Comparison of ENCODE assay signal across 9 mouse cellular contexts in the genomic region with DNA sequence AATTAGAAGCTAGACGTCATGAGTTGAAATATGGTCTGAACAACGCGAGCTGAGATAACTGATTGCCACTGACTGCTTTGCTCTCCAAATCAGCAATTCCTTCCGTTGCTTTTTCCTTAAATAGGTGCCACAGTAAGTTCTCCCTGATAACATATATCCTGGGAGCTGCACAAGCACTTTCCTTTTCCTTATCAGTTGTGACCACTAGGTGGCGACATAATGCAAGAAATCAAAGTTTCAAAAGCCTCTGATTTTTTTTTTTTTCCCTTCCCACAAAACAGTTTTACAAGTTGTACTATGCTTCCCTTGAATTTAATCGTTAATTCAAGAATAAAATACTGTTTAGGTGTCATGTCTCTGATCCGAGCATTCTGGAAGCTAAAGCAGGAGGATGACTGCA. TPM values are rescaled to one million over a fixed set of nuclear protein-coding genes. Genes with fewer than 3 reads are reported as not detected.
DNase-seq lines count a peak whose midpoint lies in the region; ATAC-seq and TF ChIP-seq lines count a peak whose summit lies in the region.
"Had no signal": no experiment of that assay in that cellular context is flagged by ENCODE, and none has a peak within 500 bp of the region (broad histone marks: within the 10 kb centered on the region; RNA-seq: fewer than 3 reads in every experiment).

No protein-coding gene starts in this region.

- H3K79me2 ChIP-seq in heart, adult 2 months (replicated peaks; ENCODE audit: control insufficient read depth, insufficient read depth, low read length), result no peaks in the 10 kb centered on the region

- H3K36me3 ChIP-seq in heart, adult 2 months (ENCODE audit: control insufficient read depth, insufficient read depth, low read length), result no peaks in the 10 kb centered on the region
- no peaks in the 10 kb centered on the region for H3K36me3 ChIP-seq in embryonic facial prominence, embryonic 14.5 days (ENCODE audit: control insufficient read depth, insufficient read depth, low read length)
- H3K36me3 ChIP-seq: liver, embryonic 15.5 days had no signal

- no peak for TF ChIP-seq POLR2A in heart, adult 2 months (IDR thresholded peaks at IDR 0.05; ENCODE audit: insufficient read depth, low read depth, low read length)

- no peak overlapping the region for H3K4me3 ChIP-seq in heart, adult 2 months
- no peak overlapping the region for H3K4me3 ChIP-seq in embryonic facial prominence, embryonic 14.5 days (ENCODE audit: low read depth, low read length)
- H3K4me3 ChIP-seq: liver, embryonic 15.5 days had no signal

- no peak for DNase-seq in heart, adult 2 months
- no peak for DNase-seq in heart, adult 11 months
- DNase-seq in 3T3-L1 (ENCODE audit: low read depth, low spot score) (peak; percentile 83), WW6 (ENCODE audit: low read depth, low spot score) (peak; percentile 20)
- peak; percentile 79 for DNase-seq in embryonic facial prominence, embryonic 14.5 days (ENCODE audit: low spot score)
- DNase-seq in layer of hippocampus, adult 8-10 months (ENCODE audit: low spot score in 2 of 2), result peak; percentile 8 to 48
- DNase-seq in retina, embryonic 14.5 days (ENCODE audit: low spot score), result peak; percentile 87
- no peak for DNase-seq in ovary, adult 18-20 months (ENCODE audit: low spot score)

- WGBS in heart, adult 2 months, result 3% methylated on average over 7 of the region's 7 CpGs
- WGBS in embryonic facial prominence, embryonic 14.5 days, result 4% methylated on average over 7 of the region's 7 CpGs

- H3K4me2 ChIP-seq in embryonic facial prominence, embryonic 14.5 days (ENCODE audit: low read depth, low read length), result no peak overlapping the region
- H3K4me2 ChIP-seq: liver, embryonic 15.5 days had no signal

- no peak overlapping the region for H3K9ac ChIP-seq in heart, adult 2 months (ENCODE audit: low read depth, low read length)
- no peak overlapping the region for H3K9ac ChIP-seq in embryonic facial prominence, embryonic 14.5 days (ENCODE audit: low read depth, low read length)
- H3K9ac ChIP-seq: liver, embryonic 15.5 days had no signal

- no peak overlapping the region for H3K27ac ChIP-seq in heart, adult 2 months
- no peak overlapping the region for H3K27ac ChIP-seq in embryonic facial prominence, embryonic 14.5 days (replicated peaks; ENCODE audit: low read depth, low read length)
- H3K27ac ChIP-seq: liver, embryonic 15.5 days had no signal

- peak; percentile 91 for TF ChIP-seq CTCF in heart, adult 2 months (IDR thresholded peaks at IDR 0.05)

- H3K4me1 ChIP-seq in heart, adult 2 months (ENCODE audit: control insufficient read depth, insufficient read depth, low read length), result no peaks in the 10 kb centered on the region
- no peaks in the 10 kb centered on the region for H3K4me1 ChIP-seq in embryonic facial prominence, embryonic 14.5 days (ENCODE audit: control insufficient read depth, insufficient read depth, low read length)
- H3K4me1 ChIP-seq: liver, embryonic 15.5 days had no signal

- intact Hi-C loops in heart, adult 2 months (cut with DNase I), result loop anchor here (1.0 to 10.0 kb wide), 2 partner anchors 374 to 745 kb away; no protein-coding TSS in a partner anchor

- no peak for ATAC-seq in embryonic facial prominence, embryonic 14.5 days (ENCODE audit: low read depth)

- H3K9me3 ChIP-seq in embryonic facial prominence, embryonic 14.5 days (ENCODE audit: control insufficient read depth, low read length), result no peaks in the 10 kb centered on the region
- H3K9me3 ChIP-seq: liver, embryonic 15.5 days had no signal

- no peak for TF ChIP-seq EP300 in heart, adult 2 months (IDR thresholded peaks at IDR 0.05; ENCODE audit: insufficient read depth, low read depth, low read length)

- no peaks in the 10 kb centered on the region for H3K27me3 ChIP-seq in heart, adult 2 months (ENCODE audit: control insufficient read depth, insufficient read depth, low read length)
- no peaks in the 10 kb centered on the region for H3K27me3 ChIP-seq in embryonic facial prominence, embryonic 14.5 days (replicated peaks; ENCODE audit: control insufficient read depth, insufficient read depth, low read length)
- H3K27me3 ChIP-seq: liver, embryonic 15.5 days had no signal

RNA-seq across cellular contexts. Expression of gene Nts, which starts 40.8 kb away (rescaled TPM):
- total RNA-seq in heart, adult 2 months (2021), result 1 to 10 TPM in 1 of 2 experiments, under 1 TPM in 1; 0.66 to 1.0 TPM
- 0.41 and 0.97 TPM in 2 replicates for polyA plus RNA-seq in heart, adult 2 months (2012; rRNA removed)
- polyA plus RNA-seq in embryonic facial prominence, embryonic 14.5 days (2014; fragmentation: Nextera tagmentation; extraction: Ambion mirVana), result 3.6 and 4.7 TPM in 2 replicates
- total RNA-seq in layer of hippocampus, adult 8-10 months (2022), result 10 to 100 TPM; 13.1 to 17.0 (median 15.0) TPM

Comparison
In these comparisons a context has a peak if more than half of its experiments do, and no peak if none do; other contexts are left out.
1. DNase-seq: peak in 3T3-L1 (single experiment), WW6 (single experiment), embryonic facial prominence, embryonic 14.5 days (single experiment), layer of hippocampus, adult 8-10 months (2 of 2) and retina, embryonic 14.5 days (single experiment); none in heart, adult 2 months (0 of 2), heart, adult 11 months (single experiment) and ovary, adult 18-20 months (single experiment).
2. RNA of gene Nts, which starts 40.8 kb away (total RNA-seq): 13.1 to 17.0 TPM in layer of hippocampus, adult 8-10 months; 0.66 to 1.0 TPM in heart, adult 2 months; every median in the first group is over 4 times any median in the second.